Comparison of ENCODE assay signal across 8 mouse cellular contexts in the genomic region with DNA sequence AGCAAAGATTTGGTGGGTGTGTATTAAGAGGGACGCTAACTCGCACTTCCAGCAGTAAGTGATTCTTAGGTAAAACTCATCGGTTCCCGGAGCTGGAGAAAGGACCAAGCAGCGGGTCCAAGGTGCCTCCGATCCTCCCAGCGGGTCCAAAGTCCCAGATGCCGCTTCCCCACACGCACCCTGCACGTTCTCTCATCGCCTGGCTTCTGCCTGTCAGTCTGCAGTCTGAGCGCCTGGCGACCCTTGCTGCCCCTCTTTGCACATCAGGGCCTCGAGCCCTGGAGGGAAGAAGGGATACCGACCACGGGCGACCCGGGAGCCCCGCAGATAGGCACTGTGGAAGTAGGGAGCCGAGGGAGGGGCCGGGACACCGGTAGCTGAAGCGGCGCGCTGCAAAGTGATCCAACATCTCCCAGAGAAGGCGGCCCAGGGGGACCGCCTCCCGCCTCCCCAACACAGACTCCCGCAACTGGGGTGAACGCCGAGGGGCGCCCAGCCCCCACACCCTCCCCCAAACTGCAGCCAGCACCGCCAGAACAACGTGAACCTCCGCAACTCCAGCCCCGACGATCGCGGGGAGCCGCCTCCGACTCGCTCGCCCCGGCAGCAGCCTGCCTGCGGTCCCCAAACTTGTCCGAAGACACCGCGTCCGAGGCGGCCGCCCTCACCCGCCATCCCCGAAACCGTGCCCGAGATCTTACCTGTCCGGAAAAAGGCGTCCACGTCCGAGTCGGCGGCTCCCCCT. TPM values are rescaled to one million over a fixed set of nuclear protein-coding genes. Genes with fewer than 3 reads are reported as not detected.
DNase-seq lines count a peak whose midpoint lies in the region; ATAC-seq lines count a peak whose summit lies in the region.

No protein-coding gene starts in this region.

- WGBS in embryonic facial prominence, embryonic 13.5 days, result under 1% methylated on average over 61 of the region's 61 CpGs

- peak overlapping the region; percentile 94 for H3K27ac ChIP-seq in embryonic facial prominence, embryonic 13.5 days

- peaks cover 19% of the 10 kb centered on the region for H3K4me1 ChIP-seq in embryonic facial prominence, embryonic 13.5 days

- no peaks in the 10 kb centered on the region for H3K36me3 ChIP-seq in embryonic facial prominence, embryonic 13.5 days

- ATAC-seq in embryonic facial prominence, embryonic 13.5 days (ENCODE audit: insufficient number of reproducible peaks, insufficient read depth, low FRiP score, low TSS enrichment, low read depth), result no peak

- H3K4me3 ChIP-seq in embryonic facial prominence, embryonic 13.5 days, result peak overlapping the region; percentile 90

- H3K9ac ChIP-seq in embryonic facial prominence, embryonic 13.5 days, result peak overlapping the region; percentile 91

- intact Hi-C loops in heart, postnatal 10 days (cut with DNase I), result loop anchor here (2.0 to 5.0 kb wide), 3 partner anchors 42 to 230 kb away; no protein-coding TSS in a partner anchor

- no peaks in the 10 kb centered on the region for H3K27me3 ChIP-seq in embryonic facial prominence, embryonic 13.5 days

- peak; percentile 6 for DNase-seq in CD4-positive helper T cell, adult 2 months (ENCODE audit: low read depth, low spot score)
- peak; percentile 15 for DNase-seq in MN1 (ENCODE audit: low spot score)
- DNase-seq in heart, postnatal 10 days, result peak; percentile 42 to 52
- DNase-seq in kidney, postnatal 25 days, result peak; percentile 56 to 77
- DNase-seq in lung, postnatal 10 days, result peak; percentile 38
- DNase-seq in right cerebral cortex, postnatal 14 days, result peak; percentile 59
- no peak for DNase-seq in natural killer cell, adult 2 months (ENCODE audit: low spot score in 2 of 2)

- no peaks in the 10 kb centered on the region for H3K9me3 ChIP-seq in embryonic facial prominence, embryonic 13.5 days

- peak overlapping the region; percentile 83 for H3K4me2 ChIP-seq in embryonic facial prominence, embryonic 13.5 days

RNA-seq across cellular contexts. Expression of a gene that starts 0.8 kb away (rescaled TPM):
- polyA plus RNA-seq in embryonic facial prominence, embryonic 13.5 days (2015; fragmentation: Nextera tagmentation; extraction: Ambion mirVana), result 18.3 and 20.1 TPM in 2 replicates
- total RNA-seq in heart, postnatal 10 days (2021), result 10 to 100 TPM; 30.7 to 35.7 TPM

Comparison
In these comparisons a context has a peak if more than half of its experiments do, and no peak if none do; other contexts are left out.
1. DNase-seq: peak in CD4-positive helper T cell, adult 2 months (single experiment), MN1 (single experiment), heart, postnatal 10 days (2 of 2), kidney, postnatal 25 days (2 of 2), lung, postnatal 10 days (single experiment) and right cerebral cortex, postnatal 14 days (single experiment); none in natural killer cell, adult 2 months (0 of 2).